Mouse (Mus musculus) embryonic facial prominence, embryonic 10.5 days (tissue): ENCODE data around the gene Pls3. TPM values are rescaled to one million over a fixed set of nuclear protein-coding genes. Genes with fewer than 3 reads are reported as not detected.

Experiments
- DNase-seq: peaks from one replicate; pipeline ENCODE4 v3.0.0-alpha.2; 2017; ENCODE audit warnings: low spot score
- H3K27ac ChIP-seq: fragments of 300-500 bp; sonication (generic); replicated peaks from 2 replicates; pipeline ENCODE4 v1.5.1; 2016; ENCODE audit warnings: mild to moderate bottlenecking
- H3K27me3 ChIP-seq: fragments of 300-500 bp; sonication (generic); replicated peaks from 2 replicates; pipeline ENCODE4 v1.6.1; 2016; ENCODE audit warnings: low read depth, mild to moderate bottlenecking; ENCODE audit not compliant: poor library complexity, severe bottlenecking
- H3K36me3 ChIP-seq: fragments of 300-500 bp; sonication (generic); replicated peaks from 2 replicates; pipeline ENCODE4 v1.6.1; 2016; ENCODE audit warnings: mild to moderate bottlenecking, moderate library complexity
- H3K4me1 ChIP-seq: fragments of 300-500 bp; sonication (generic); 2 replicates; pipeline ENCODE4 v1.6.1; 2016
- H3K4me3 ChIP-seq: fragments of 300-500 bp; sonication (generic); 2 replicates; pipeline ENCODE4 v1.5.1; 2016; ENCODE audit warnings: mild to moderate bottlenecking, moderate library complexity
- H3K9me3 ChIP-seq: fragments of 300-500 bp; sonication (generic); 2 replicates; pipeline ENCODE4 v1.6.1; 2016; ENCODE audit warnings: mild to moderate bottlenecking
- WGBS: fragments of 180-500 bp; shearing (Covaris S2); methylation state at CpG from one replicate; pipeline ENCODE4 v1.1.7; 2016; 5-methylcytosine and 5-hydroxymethylcytosine counted together
- polyA plus RNA-seq: library from polyadenylated mRNA; unstranded; fragments of >200 nt; fragmentation: Nextera tagmentation; extraction: Ambion mirVana; gene quantifications from 2 replicates; pipeline ENCODE4 v1.2.1, GENCODE M21; 2016

The Pls3 gene
- polyA plus RNA-seq, 1 experiment from 2014 or later: 72.4 TPM

GRCm38 (mm10) chrX:75834286-75834685, 40.7 kb downstream of the Pls3 start:
- H3K4me3 ChIP-seq: no peak overlapping the region
- no peaks in the 10 kb centered on the region for H3K9me3 ChIP-seq
- no peak for DNase-seq
- H3K27me3 ChIP-seq: no peaks in the 10 kb centered on the region
- WGBS: 86% methylated on average over 2 of the region's 2 CpGs
- no peaks in the 10 kb centered on the region for H3K36me3 ChIP-seq
- H3K4me1 ChIP-seq: no peaks in the 10 kb centered on the region
- H3K27ac ChIP-seq: no peak overlapping the region

GRCm38 (mm10) chrX:75833006-75833641, 41.9 kb downstream of the Pls3 start:
- no peak overlapping the region for H3K27ac ChIP-seq
- H3K9me3 ChIP-seq: no peaks in the 10 kb centered on the region
- H3K4me3 ChIP-seq: no peak overlapping the region
- no peak for DNase-seq
- H3K4me1 ChIP-seq: no peaks in the 10 kb centered on the region
- 90% methylated on average over 11 of the region's 11 CpGs for WGBS
- H3K36me3 ChIP-seq: no peaks in the 10 kb centered on the region
- no peaks in the 10 kb centered on the region for H3K27me3 ChIP-seq

GRCm38 (mm10) chrX:75829867-75830255, 45.1 kb downstream of the Pls3 start:
- no peak for DNase-seq
- H3K27me3 ChIP-seq: no peaks in the 10 kb centered on the region
- no peaks in the 10 kb centered on the region for H3K4me1 ChIP-seq
- WGBS: 41% methylated on average over 2 of the region's 2 CpGs
- H3K27ac ChIP-seq: no peak overlapping the region
- no peak overlapping the region for H3K4me3 ChIP-seq
- no peaks in the 10 kb centered on the region for H3K9me3 ChIP-seq
- 0 out of 2 replicates have a peak, but pooled peaks cover 2% of the 10 kb centered on the region for H3K36me3 ChIP-seq

GRCm38 (mm10) chrX:75829240-75829866, 45.6 kb downstream of the Pls3 start:
- 61% methylated on average over 7 of the region's 7 CpGs for WGBS
- Histone ChIP-seq H3K27ac (no peak overlapping the region), H3K27me3 (no peaks in the 10 kb centered on the region), H3K4me1 (no peaks in the 10 kb centered on the region), H3K36me3 (0 out of 2 replicates have a peak, but pooled peaks cover 3% of the 10 kb centered on the region), H3K4me3 (no peak overlapping the region), H3K9me3 (no peaks in the 10 kb centered on the region)
- no peak for DNase-seq

- no peak for DNase-seq
- no peak overlapping the region for H3K4me3 ChIP-seq
- H3K9me3 ChIP-seq: no peaks in the 10 kb centered on the region
- no peaks in the 10 kb centered on the region for H3K4me1 ChIP-seq
- no peak overlapping the region for H3K27ac ChIP-seq
- H3K27me3 ChIP-seq: no peaks in the 10 kb centered on the region
- WGBS: 58% methylated on average over 1 of the region's 1 CpGs
- H3K36me3 ChIP-seq: no peaks in the 10 kb centered on the region
Measured at GRCm38 (mm10) chrX:75818647-75819271, 56.2 kb downstream of the Pls3 start.

- Histone ChIP-seq H3K4me1 (no peaks in the 10 kb centered on the region), H3K27ac (no peak overlapping the region), H3K36me3 (no peaks in the 10 kb centered on the region), H3K9me3 (no peaks in the 10 kb centered on the region), H3K27me3 (no peaks in the 10 kb centered on the region), H3K4me3 (no peak overlapping the region)
- 73% methylated on average over 2 of the region's 2 CpGs for WGBS
- no peak for DNase-seq
Measured at GRCm38 (mm10) chrX:75814958-75815357, 60.0 kb downstream of the Pls3 start.

DNA sequence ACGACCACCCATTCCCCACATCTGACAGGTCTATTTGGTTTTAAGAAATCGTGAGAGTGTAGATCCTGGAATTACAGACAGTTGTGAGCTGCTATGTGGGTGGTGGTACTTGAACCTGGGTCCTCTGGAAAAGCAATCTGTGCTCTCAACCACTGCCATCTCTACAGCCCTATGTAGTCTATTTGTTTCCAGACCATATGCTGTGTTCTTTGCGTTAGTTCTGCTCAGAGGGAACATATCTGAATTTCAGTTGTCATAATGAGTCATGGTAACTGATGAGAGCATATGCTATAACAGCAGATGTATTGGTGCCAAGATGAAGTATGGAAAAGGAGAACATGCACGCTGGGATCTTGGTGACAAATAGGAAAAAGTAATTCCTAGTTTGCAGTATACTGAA, 60.9 kb downstream of the Pls3 start:
- WGBS: 88% methylated on average over 4 of the region's 4 CpGs
- no peaks in the 10 kb centered on the region for H3K27me3 ChIP-seq
- H3K9me3 ChIP-seq: no peaks in the 10 kb centered on the region
- H3K4me1 ChIP-seq: no peaks in the 10 kb centered on the region
- no peak overlapping the region for H3K4me3 ChIP-seq
- H3K27ac ChIP-seq: no peak overlapping the region
- no peak for DNase-seq
- no peaks in the 10 kb centered on the region for H3K36me3 ChIP-seq

DNA sequence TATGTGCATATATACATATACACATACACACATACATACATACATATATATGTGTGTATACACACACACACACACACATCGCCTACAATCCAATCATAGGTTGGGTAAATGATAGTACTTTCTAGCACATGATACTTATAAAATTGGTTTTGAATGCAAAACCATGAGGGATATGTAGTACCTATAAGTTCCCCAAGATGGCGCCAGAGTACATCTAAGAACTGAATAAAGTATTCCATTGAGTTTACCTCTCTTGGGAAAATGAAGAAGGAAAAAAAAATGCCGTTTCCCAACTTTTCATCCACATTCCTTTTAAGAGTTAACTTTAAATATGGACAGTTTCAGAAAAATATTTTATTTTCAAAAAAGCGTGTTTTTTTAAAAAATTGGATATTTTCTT, 78.4 kb downstream of the Pls3 start:
- DNase-seq: no peak
- H3K27me3 ChIP-seq: no peaks in the 10 kb centered on the region
- no peak overlapping the region for H3K4me3 ChIP-seq
- H3K9me3 ChIP-seq: peaks cover 3% of the 10 kb centered on the region; the same call in 1 of the 2 replicates
- 33% methylated on average over 4 of the region's 4 CpGs for WGBS
- H3K27ac ChIP-seq: no peak overlapping the region
- no peaks in the 10 kb centered on the region for H3K4me1 ChIP-seq
- peaks cover 31% of the 10 kb centered on the region for H3K36me3 ChIP-seq

DNA sequence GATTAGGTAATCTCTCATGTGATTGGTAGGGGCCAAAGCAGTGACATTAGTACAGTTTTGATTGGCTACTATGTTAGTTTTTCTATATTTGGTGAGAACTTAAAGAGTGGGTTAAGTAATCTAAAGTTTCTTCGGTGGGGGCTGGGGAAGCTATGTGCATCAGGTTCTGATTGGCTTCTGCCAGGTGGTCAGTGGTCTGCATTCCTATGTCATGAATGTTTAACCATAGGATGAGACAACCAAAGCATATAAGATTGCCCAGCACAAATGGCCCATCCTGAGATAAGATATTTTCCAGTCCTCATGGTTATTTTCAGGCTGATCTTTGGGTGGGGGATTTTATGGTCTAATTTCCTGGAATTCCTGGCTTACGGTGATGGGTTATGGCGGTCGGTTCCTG, 95.2 kb downstream of the Pls3 start:
- no peaks in the 10 kb centered on the region for H3K27me3 ChIP-seq
- H3K27ac ChIP-seq: no peak overlapping the region
- WGBS: 88% methylated on average over 4 of the region's 4 CpGs
- no peaks in the 10 kb centered on the region for H3K4me1 ChIP-seq
- H3K4me3 ChIP-seq: no peak overlapping the region
- no peak for DNase-seq
- no peaks in the 10 kb centered on the region for H3K9me3 ChIP-seq
- no peaks in the 10 kb centered on the region for H3K36me3 ChIP-seq

- Histone ChIP-seq H3K27me3 (no peaks in the 10 kb centered on the region), H3K4me1 (no peaks in the 10 kb centered on the region), H3K36me3 (no peaks in the 10 kb centered on the region), H3K4me3 (no peak overlapping the region), H3K9me3 (no peaks in the 10 kb centered on the region), H3K27ac (no peak overlapping the region)
- 89% methylated on average over 2 of the region's 2 CpGs for WGBS
- DNase-seq: no peak
Measured at GRCm38 (mm10) chrX:75777461-75777860, 97.5 kb downstream of the Pls3 start.

DNA sequence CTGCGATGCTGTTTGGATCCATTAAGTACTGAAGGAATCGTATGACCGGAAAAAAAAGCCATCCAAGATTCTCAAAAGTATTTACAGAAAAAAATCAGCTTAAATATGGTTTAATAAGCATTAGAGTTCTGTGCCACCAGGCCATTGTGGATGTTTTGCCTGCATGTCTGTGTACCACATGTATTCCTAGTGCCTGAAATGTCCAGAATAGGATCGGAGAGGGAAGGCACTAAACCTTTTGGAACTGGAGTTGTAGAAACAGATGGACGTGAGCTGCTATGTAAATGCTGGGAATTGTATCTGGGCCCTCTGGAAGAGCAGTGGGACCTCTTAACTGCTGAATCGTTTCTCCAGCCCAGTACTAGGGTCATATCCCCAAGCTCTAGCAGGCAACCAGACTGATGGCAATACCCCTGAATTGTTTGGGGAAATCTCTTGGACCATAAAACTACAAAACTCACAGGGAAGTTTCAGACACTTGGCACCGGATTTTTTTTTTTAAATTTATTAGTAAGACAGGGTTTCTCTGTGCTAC, 110.1 kb downstream of the Pls3 start:
- DNase-seq: peak; percentile 9
- 39% methylated on average over 7 of the region's 7 CpGs for WGBS

DNA sequence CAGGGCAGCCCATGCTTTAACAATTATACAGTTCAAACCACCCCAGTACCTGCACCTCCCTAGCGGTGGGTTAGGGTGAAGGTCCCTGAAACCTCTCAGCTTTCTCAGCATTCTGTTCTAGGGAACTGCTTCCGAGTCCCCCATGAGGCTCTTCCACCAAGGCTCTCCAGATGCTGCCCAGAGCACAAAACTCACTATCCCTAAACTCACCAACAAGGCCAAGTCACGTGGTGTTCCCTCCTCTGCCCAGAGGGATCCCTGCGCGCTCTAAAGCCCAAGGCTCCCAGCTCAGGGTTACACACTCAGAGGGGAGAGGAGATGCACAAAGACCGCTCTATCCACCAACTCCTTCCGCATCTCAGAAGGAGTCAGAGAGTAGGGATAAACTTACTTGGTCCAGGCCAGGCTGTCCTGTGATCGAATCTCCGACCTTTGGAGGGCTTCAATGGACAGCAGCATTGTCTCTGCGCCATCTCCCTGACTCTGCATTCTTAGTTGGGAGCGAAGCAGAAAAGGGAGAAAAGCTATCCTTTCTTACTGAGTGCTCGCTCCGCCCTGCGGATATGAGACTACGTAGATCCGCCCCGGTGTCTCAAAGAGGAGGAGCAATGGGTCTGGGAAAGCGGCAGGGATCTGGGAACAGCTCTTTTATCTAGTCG, 110.7 kb downstream of the Pls3 start:
- DNase-seq: peak; percentile 73
- Histone ChIP-seq H3K27me3 (no peaks in the 10 kb centered on the region), H3K27ac (peak overlapping the region; percentile 90), H3K4me3 (peak overlapping the region; percentile 62), H3K9me3 (no peaks in the 10 kb centered on the region), H3K36me3 (peaks cover 4% of the 10 kb centered on the region), H3K4me1 (peaks cover 3% of the 10 kb centered on the region; the same call in 1 of the 2 replicates)
- WGBS: 14% methylated on average over 19 of the region's 19 CpGs

More for the DNA sequence above, 110.1 kb downstream of the Pls3 start:
- Histone ChIP-seq H3K36me3 (no peaks in the 10 kb centered on the region), H3K9me3 (no peaks in the 10 kb centered on the region), H3K27ac (peak overlapping the region; percentile 90), H3K4me3 (peak overlapping the region; percentile 62), H3K4me1 (peaks cover 3% of the 10 kb centered on the region; the same call in 1 of the 2 replicates), H3K27me3 (no peaks in the 10 kb centered on the region)
